Mouse (Mus musculus) lung, postnatal 14 days (tissue): ENCODE measurements at regions not wholly inside any gene's neighbourhood (a gene's known extent, or its start where the extent isn't known, plus 50 kb on each side); places are given as distances from the start of the nearest gene placed in this dataset.

ENCODE experiments used
- DNase-seq: peaks from one replicate; pipeline ENCODE4 v3.0.0; 2021

- no peak for DNase-seq
These were observed 234.3 kb upstream of the Hey2 start for GRCm38 (mm10) chr10:31076948-31077347.

GRCm38 (mm10) chr10:31076415-31076814 lies 233.8 kb upstream of the Hey2 start:
- no peak for DNase-seq

- no peak for DNase-seq
These were observed 231.5 kb upstream of the Hey2 start for GRCm38 (mm10) chr10:31074004-31074645.

DNA sequence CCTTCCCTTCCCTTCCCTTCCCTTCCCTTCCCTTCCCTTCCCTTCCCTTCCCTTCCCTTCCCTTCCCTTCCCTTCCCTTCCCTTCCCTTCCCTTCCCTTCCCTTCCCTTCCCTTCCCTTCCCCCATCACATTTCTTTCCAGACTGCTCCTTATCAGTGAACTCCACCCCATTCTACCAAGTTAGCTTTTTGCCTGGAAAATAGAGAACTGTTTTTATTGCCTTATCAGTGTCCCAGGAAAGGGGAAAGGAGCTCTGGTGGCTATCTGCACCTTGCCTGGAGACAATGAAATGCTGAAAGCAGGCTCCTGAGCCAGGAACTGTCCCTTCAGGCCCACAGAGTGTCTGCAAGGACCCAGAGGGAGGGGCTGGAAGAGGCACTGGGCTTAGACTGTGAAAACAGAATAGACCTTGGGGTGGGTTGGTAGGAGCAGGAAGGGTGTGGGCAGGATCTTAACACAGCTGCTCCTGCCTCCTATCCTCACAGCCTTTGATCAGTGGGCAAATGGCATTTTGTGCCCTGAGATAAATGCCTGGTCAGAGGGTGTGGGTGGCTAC lies 226.1 kb upstream of the Hey2 start:
- no peak for DNase-seq

GRCm38 (mm10) chr10:31062732-31063131 lies 220.1 kb upstream of the Hey2 start:
- no peak for DNase-seq

GRCm38 (mm10) chr10:31053260-31053659 lies 210.7 kb upstream of the Hey2 start:
- DNase-seq, result no peak

- no peak for DNase-seq
These were observed 208.6 kb upstream of the Hey2 start for GRCm38 (mm10) chr10:31051222-31051621.

DNA sequence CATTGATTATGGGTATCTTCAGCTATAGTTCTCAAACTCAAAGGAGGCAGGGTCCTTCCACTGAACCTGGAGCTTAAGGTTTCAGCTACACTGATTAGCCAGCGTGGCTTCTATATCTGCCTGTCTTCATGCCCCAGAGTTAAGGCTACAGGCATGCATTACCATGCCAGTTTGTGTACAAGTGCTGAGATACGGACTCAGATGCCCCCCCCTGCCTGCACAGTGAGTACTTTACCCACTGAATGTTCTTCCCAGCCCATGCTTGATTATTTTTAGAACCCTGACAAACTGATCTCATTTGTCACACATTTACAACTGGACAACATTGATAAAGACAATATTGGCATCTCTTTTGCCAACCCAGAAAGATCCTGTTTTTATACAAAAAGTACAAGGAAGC lies 206.8 kb upstream of the Hey2 start:
- no peak for DNase-seq

- DNase-seq, result no peak
These were observed 193.0 kb upstream of the Hey2 start for GRCm38 (mm10) chr10:31035611-31036010.

DNA sequence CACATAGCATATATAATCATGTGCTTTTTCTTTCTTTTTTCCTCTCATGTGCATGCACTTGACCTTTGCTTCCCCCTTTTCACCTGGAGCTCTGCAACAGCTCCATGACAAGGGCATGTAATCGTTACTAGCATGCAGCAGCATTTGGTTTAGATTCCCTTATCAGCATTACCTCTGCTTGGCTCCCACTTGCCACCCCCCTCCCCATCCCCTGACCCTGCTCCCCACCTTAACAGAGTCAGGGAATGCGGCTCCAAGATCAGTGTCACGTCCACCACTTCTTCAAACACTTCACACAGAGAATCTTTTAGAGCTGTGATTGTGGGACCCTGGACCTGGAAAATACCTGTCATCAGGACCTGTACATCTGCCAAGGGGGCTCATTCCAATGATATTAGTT lies 192.2 kb upstream of the Hey2 start:
- DNase-seq, result no peak

- DNase-seq, result no peak
These were observed 188.1 kb upstream of the Hey2 start for GRCm38 (mm10) chr10:31030676-31031075.

GRCm38 (mm10) chr10:31026440-31026839 lies 183.8 kb upstream of the Hey2 start:
- no peak for DNase-seq

- no peak for DNase-seq
These were observed 170.2 kb upstream of the Hey2 start for GRCm38 (mm10) chr10:31012669-31013358.

- DNase-seq, result no peak
These were observed 167.3 kb upstream of the Hey2 start for GRCm38 (mm10) chr10:31009955-31010254.

DNA sequence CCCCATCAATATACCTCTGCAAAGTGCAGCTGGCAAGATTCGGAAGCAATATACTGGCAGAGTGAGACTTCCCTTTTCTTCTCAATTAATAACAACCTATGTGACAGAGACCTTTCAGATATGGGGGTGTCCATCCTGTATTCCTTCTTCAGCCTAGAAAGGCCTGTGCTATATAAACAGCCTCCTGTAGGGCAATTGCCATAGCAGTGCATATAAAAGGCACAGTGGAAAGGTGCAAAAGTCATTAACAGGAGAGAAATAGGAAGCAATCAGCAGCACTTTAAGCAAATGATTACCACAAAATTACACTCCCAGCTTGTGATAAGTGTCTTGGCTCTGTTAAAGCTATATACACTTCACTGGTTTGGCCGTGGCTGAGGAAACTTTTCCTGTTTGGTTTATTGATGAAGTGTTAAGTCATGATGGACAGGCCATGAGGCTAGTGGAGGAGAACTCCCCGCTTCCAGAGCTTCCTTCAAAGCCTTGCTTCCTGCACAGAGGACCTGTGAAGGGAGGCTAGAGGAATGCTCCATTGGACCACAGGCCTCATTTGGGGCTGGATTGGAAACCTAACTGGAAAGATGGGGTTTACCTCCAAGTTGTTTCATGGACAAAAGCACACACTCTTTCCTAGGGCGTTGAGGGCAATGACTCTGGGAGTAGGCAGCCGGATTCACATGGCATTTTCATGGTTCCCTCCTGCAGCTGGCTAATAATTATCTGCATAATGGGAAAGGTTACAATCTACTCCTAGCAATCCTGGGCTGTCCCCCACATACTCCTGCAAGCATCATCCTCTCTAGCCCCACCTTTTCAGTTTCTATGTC lies 166.7 kb upstream of the Hey2 start:
- no peak for DNase-seq

GRCm38 (mm10) chr10:30998163-30998944 lies 155.8 kb upstream of the Hey2 start:
- no peak for DNase-seq

DNA sequence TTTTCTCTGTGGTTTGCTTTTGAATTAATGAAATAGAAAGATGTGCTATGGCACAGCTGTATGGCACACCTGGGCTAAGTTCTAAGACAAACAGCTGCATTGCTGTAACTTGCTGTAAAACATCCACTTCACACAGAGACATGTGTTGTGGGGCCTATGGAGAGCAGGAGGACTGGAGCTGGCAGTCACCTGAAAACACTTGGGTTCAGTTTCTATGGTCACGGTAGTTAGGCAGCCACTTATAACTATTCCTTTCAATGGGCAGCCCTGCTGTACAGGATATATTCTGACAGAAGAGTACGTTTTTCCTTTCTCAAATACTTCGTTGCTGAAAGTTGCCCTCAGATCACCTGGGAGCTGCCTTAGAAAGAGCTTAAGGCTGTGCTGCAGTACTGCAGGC lies 149.6 kb upstream of the Hey2 start:
- DNase-seq, result no peak

GRCm38 (mm10) chr10:30980279-30980968 lies 137.8 kb upstream of the Hey2 start:
- peak; percentile 15 for DNase-seq

- DNase-seq, result no peak
These were observed 137.2 kb upstream of the Hey2 start for GRCm38 (mm10) chr10:30979766-30980165.

DNA sequence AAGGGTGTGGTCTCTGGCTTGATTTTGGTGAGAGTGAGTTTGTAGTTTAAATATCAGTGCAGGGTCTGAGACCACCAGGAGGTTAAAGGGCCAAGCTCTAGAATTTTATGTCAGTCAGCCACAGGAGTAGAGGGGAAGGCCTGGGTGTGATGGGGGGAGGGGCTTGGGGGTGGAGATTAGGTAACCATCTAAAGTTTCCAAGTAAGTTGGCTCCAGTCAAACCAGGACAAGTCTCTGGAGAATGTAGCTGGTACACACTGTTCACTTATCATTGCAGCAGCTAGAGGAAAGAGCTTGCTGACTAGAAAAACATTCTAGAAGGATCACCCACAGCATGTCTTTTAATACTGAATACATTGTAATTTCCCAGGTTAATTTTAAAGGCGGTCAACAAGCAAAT lies 123.6 kb upstream of the Hey2 start:
- no peak for DNase-seq

DNA sequence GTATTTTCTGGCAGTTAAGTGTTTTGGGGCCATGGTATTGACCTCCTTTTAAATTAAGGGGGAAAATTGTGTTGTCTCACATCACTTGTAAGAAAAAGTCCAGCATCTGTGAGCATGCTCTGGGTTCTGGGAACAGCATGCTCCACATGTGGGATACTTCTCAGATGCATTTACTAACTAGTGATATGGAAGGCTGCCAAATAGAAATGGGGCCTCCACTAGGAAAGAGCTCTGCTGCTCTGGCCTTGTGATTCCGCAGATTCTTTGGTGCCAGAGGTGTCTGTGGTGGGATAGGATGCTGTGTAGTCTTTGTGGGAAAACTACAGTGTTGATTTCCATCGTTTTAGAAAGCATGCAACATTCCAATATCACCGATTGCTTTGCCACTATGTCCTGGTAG lies 111.2 kb upstream of the Hey2 start:
- DNase-seq, result no peak

DNA sequence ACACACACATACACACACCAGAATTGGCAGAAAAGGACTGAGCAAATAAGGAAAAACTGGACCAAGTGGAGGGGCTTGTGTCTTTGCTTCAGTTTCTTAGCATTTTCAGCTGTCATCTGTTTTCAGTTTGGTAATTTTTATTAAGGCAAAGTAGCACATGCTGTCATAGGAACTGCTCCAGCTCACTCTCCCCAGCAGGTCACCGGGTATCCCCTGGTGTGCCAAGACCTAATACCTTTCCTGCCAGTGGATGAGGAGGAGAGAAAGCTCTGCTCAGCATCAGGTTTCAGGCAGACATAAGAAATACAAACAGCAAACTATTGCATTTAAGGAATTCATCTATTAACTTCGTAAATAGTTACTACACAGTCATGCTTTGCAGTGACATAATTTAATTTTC lies 109.8 kb upstream of the Hey2 start:
- DNase-seq, result no peak
